Mouse (Mus musculus): Measurements from ENCODE around the gene Apoc4. TPM values are rescaled to one million over a fixed set of nuclear protein-coding genes. Genes with fewer than 3 reads are reported as not detected.

Apoc4 gene
- polyA plus RNA-seq, 1 experiment: not detected

- TF ChIP-seq POLR2A (IDR thresholded peaks at IDR 0.05; ENCODE audit: extremely low read depth, insufficient read depth, low read length) (no peak), CTCF (IDR thresholded peaks at IDR 0.05; ENCODE audit: extremely low read depth, insufficient read depth, low read length) (peak; percentile 60)
- no peak overlapping the region for H3K4me3 ChIP-seq (ENCODE audit: insufficient read depth, low read length)
- H3K27ac ChIP-seq (ENCODE audit: insufficient read depth, low read length): peak overlapping the region; percentile 83; the same call in 1 of the 2 replicates
- H3K4me1 ChIP-seq (ENCODE audit: control insufficient read depth, insufficient read depth, low read length): peaks cover 4% of the 10 kb centered on the region; the same call in 1 of the 2 replicates
These were observed 19.9 kb upstream of the Apoc4 start for GRCm38 (mm10) chr7:19701069-19701761.

GRCm38 (mm10) chr7:19700299-19701068, 19.2 kb upstream of the Apoc4 start:
- H3K27ac ChIP-seq (ENCODE audit: insufficient read depth, low read length): peak overlapping the region; percentile 38; the same call in 1 of the 2 replicates
- H3K4me1 ChIP-seq (ENCODE audit: control insufficient read depth, insufficient read depth, low read length): peaks cover 4% of the 10 kb centered on the region; the same call in 1 of the 2 replicates
- H3K4me3 ChIP-seq (ENCODE audit: insufficient read depth, low read length): no peak overlapping the region
- TF ChIP-seq POLR2A (IDR thresholded peaks at IDR 0.05; ENCODE audit: extremely low read depth, insufficient read depth, low read length): no peak
- no peak for TF ChIP-seq CTCF (IDR thresholded peaks at IDR 0.05; ENCODE audit: extremely low read depth, insufficient read depth, low read length)

- Histone ChIP-seq H3K27ac (ENCODE audit: insufficient read depth, low read length) (peak overlapping the region; percentile 62; the same call in 1 of the 2 replicates), H3K4me3 (ENCODE audit: insufficient read depth, low read length) (no peak overlapping the region), H3K4me1 (ENCODE audit: control insufficient read depth, insufficient read depth, low read length) (peaks cover 4% of the 10 kb centered on the region; the same call in 1 of the 2 replicates)
- TF ChIP-seq POLR2A (IDR thresholded peaks at IDR 0.05; ENCODE audit: extremely low read depth, insufficient read depth, low read length) (no peak), CTCF (IDR thresholded peaks at IDR 0.05; ENCODE audit: extremely low read depth, insufficient read depth, low read length) (no peak)
These were observed 18.5 kb upstream of the Apoc4 start for GRCm38 (mm10) chr7:19699827-19700148.

GRCm38 (mm10) chr7:19698907-19699826, 17.9 kb upstream of the Apoc4 start, which contains the start of gene Apoe:
TSS of gene Apoe (minus strand) at chr7:19699188.
- H3K4me3 ChIP-seq (ENCODE audit: insufficient read depth, low read length): peak within 1 kb of the TSS; percentile 28
- TF ChIP-seq POLR2A (IDR thresholded peaks at IDR 0.05; ENCODE audit: extremely low read depth, insufficient read depth, low read length) (peak; percentile 83), CTCF (IDR thresholded peaks at IDR 0.05; ENCODE audit: extremely low read depth, insufficient read depth, low read length) (no peak)
- peak within 1 kb of the TSS; percentile 62; the same call in 1 of the 2 replicates for H3K27ac ChIP-seq (ENCODE audit: insufficient read depth, low read length)
- peaks cover 4% of the 10 kb centered on the region; the same call in 1 of the 2 replicates for H3K4me1 ChIP-seq (ENCODE audit: control insufficient read depth, insufficient read depth, low read length)

- peaks cover 4% of the 10 kb centered on the region; the same call in 1 of the 2 replicates for H3K4me1 ChIP-seq (ENCODE audit: control insufficient read depth, insufficient read depth, low read length)
- H3K4me3 ChIP-seq (ENCODE audit: insufficient read depth, low read length): peak overlapping the region; percentile 28
- 0 out of 2 replicates have a peak, but pooled peaks have one; percentile 20 for TF ChIP-seq POLR2A (IDR thresholded peaks at IDR 0.05; ENCODE audit: extremely low read depth, insufficient read depth, low read length)
- TF ChIP-seq CTCF (IDR thresholded peaks at IDR 0.05; ENCODE audit: extremely low read depth, insufficient read depth, low read length): no peak
- H3K27ac ChIP-seq (ENCODE audit: insufficient read depth, low read length): 0 out of 2 replicates have a peak overlapping the region, but pooled peaks have one; percentile 9
These were observed 16.9 kb upstream of the Apoc4 start for GRCm38 (mm10) chr7:19697949-19698906.

- TF ChIP-seq CTCF (IDR thresholded peaks at IDR 0.05; ENCODE audit: extremely low read depth, insufficient read depth, low read length): no peak
- no peak overlapping the region for H3K27ac ChIP-seq (ENCODE audit: insufficient read depth, low read length)
- peaks cover 4% of the 10 kb centered on the region; the same call in 1 of the 2 replicates for H3K4me1 ChIP-seq (ENCODE audit: control insufficient read depth, insufficient read depth, low read length)
- H3K4me3 ChIP-seq (ENCODE audit: insufficient read depth, low read length): peak overlapping the region; percentile 28; the same call in 1 of the 2 replicates
These were observed 15.1 kb upstream of the Apoc4 start for GRCm38 (mm10) chr7:19696336-19696873.

- peaks cover 4% of the 10 kb centered on the region; the same call in 1 of the 2 replicates for H3K4me1 ChIP-seq (ENCODE audit: control insufficient read depth, insufficient read depth, low read length)
- H3K4me3 ChIP-seq (ENCODE audit: insufficient read depth, low read length): peak overlapping the region; percentile 28; the same call in 1 of the 2 replicates
- no peak overlapping the region for H3K27ac ChIP-seq (ENCODE audit: insufficient read depth, low read length)
- TF ChIP-seq CTCF (IDR thresholded peaks at IDR 0.05; ENCODE audit: extremely low read depth, insufficient read depth, low read length): no peak
- TF ChIP-seq POLR2A (IDR thresholded peaks at IDR 0.05; ENCODE audit: extremely low read depth, insufficient read depth, low read length): no peak
These were observed 14.6 kb upstream of the Apoc4 start for GRCm38 (mm10) chr7:19695881-19696280.

GRCm38 (mm10) chr7:19695213-19695594, 13.9 kb upstream of the Apoc4 start:
- TF ChIP-seq CTCF (IDR thresholded peaks at IDR 0.05; ENCODE audit: extremely low read depth, insufficient read depth, low read length): no peak
- no peak for TF ChIP-seq POLR2A (IDR thresholded peaks at IDR 0.05; ENCODE audit: extremely low read depth, insufficient read depth, low read length)
- Histone ChIP-seq H3K27ac (ENCODE audit: insufficient read depth, low read length) (no peak overlapping the region), H3K4me3 (ENCODE audit: insufficient read depth, low read length) (no peak overlapping the region), H3K4me1 (ENCODE audit: control insufficient read depth, insufficient read depth, low read length) (peaks cover 4% of the 10 kb centered on the region; the same call in 1 of the 2 replicates)

All from cortical plate, adult 2 months (tissue).